Mouse (Mus musculus) forebrain, embryonic 16.5 days (tissue): ENCODE data around the gene Olfr747. TPM values are rescaled to one million over a fixed set of nuclear protein-coding genes. Genes with fewer than 3 reads are reported as not detected.
"Not testable (repeated sequence)": the region's sequence is repeated elsewhere in the genome, so short reads cannot be mapped to it uniquely, and the experiment has no call there.

Experiments used
- ATAC-seq: fragments of 200-750 bp; cut with Nextera tagmentation; 2 replicates; pipeline ENCODE4 v1.8.0; 2017; ENCODE audit warnings: mild to moderate bottlenecking, moderate library complexity
- H3K27ac ChIP-seq: fragments of 300-500 bp; sonication (generic); 2 replicates; pipeline ENCODE4 v1.5.1; 2014; ENCODE audit warnings: low read length, control low read depth
- H3K27me3 ChIP-seq: fragments of 300-500 bp; sonication (generic); replicated peaks from 2 replicates; pipeline ENCODE4 v1.6.1; 2014; ENCODE audit warnings: low read length; ENCODE audit not compliant: control insufficient read depth, insufficient read depth
- H3K36me3 ChIP-seq: fragments of 300-500 bp; sonication (generic); 2 replicates; pipeline ENCODE4 v1.6.1; 2014; ENCODE audit not compliant: control insufficient read depth, insufficient read depth
- H3K4me1 ChIP-seq: fragments of 300-500 bp; sonication (generic); replicated peaks from 2 replicates; pipeline ENCODE4 v1.6.1; 2014; ENCODE audit warnings: low read length; ENCODE audit not compliant: control insufficient read depth, insufficient read depth
- H3K4me2 ChIP-seq: fragments of 300-500 bp; sonication (generic); 2 replicates; pipeline ENCODE4 v1.6.1; 2014; ENCODE audit warnings: mild to moderate bottlenecking, low read length, control low read depth
- H3K4me3 ChIP-seq: fragments of 300-500 bp; sonication (generic); replicated peaks from 2 replicates; pipeline ENCODE4 v1.5.1; 2014; ENCODE audit warnings: mild to moderate bottlenecking, low read length, control low read depth
- H3K9ac ChIP-seq: fragments of 300-500 bp; sonication (generic); replicated peaks from 2 replicates; pipeline ENCODE4 v1.6.1; 2014; ENCODE audit warnings: low read depth, low read length, control low read depth
- H3K9me3 ChIP-seq: fragments of 300-500 bp; sonication (generic); 2 replicates; pipeline ENCODE4 v1.6.1; 2016; ENCODE audit warnings: low read length; ENCODE audit not compliant: control insufficient read depth
- WGBS: fragments of 180-500 bp; shearing (Covaris S2); extraction: QIAGEN DNeasy Blood & Tissue Kit; methylation state at CpG from one replicate; pipeline ENCODE4 v1.1.7; 2014; 5-methylcytosine and 5-hydroxymethylcytosine counted together
- polyA plus RNA-seq: library from polyadenylated mRNA; unstranded; fragments of >200 nt; fragmentation: Nextera tagmentation; extraction: Ambion mirVana; gene quantifications from 2 replicates; pipeline ENCODE4 v1.2.1, GENCODE M21; 2015

The Olfr747 gene
- not detected in 2 replicates for polyA plus RNA-seq

DNA sequence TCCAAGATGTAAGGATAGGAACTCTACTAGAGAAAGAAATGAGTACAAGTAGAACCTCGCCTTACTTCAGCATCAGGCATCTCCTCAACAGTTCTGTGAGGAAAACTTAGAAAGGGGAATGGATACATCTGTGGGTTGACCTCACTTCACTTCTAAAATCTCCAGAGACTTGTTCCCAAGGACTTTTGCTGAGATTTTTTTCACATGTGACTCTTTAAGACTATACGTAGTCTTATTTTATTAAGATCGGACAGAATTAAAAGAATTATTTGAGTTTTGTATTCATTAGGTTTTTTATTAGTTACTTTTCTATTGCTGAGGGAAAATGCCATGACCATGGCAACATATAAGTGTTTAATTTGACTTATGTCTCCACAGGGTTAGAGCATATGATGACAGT, at the start of gene Olfr747:
Gene Olfr747, minus strand, starts transcription at position 101 of the 400 bp plus-strand sequence.
- Histone ChIP-seq H3K27me3 (no peaks in the 10 kb centered on the region), H3K4me2 (no peak within 1 kb of the TSS), H3K27ac (no peak within 1 kb of the TSS), H3K9me3 (no peaks in the 10 kb centered on the region), H3K4me1 (no peaks in the 10 kb centered on the region), H3K36me3 (no peaks in the 10 kb centered on the region), H3K4me3 (no peak within 1 kb of the TSS), H3K9ac (no peak within 1 kb of the TSS)
- WGBS = 89% methylated on average over 3 of the region's 3 CpGs
- ATAC-seq = no peak

GRCm38 (mm10) chr14:50741584-50741983, 48.6 kb upstream of the Olfr747 start:
- 64% methylated on average over 2 of the region's 2 CpGs for WGBS

GRCm38 (mm10) chr14:50740334-50740733, 47.3 kb upstream of the Olfr747 start:
- Histone ChIP-seq H3K9ac (no peak overlapping the region), H3K4me3 (no peak overlapping the region), H3K4me2 (no peak overlapping the region), H3K36me3 (no peaks in the 10 kb centered on the region), H3K27ac (no peak overlapping the region), H3K4me1 (no peaks in the 10 kb centered on the region), H3K27me3 (no peaks in the 10 kb centered on the region), H3K9me3 (no peaks in the 10 kb centered on the region)
- ATAC-seq = no peak
- WGBS = 75% methylated on average over 2 of the region's 2 CpGs

More at GRCm38 (mm10) chr14:50741584-50741983, 48.6 kb upstream of the Olfr747 start:
- H3K36me3 ChIP-seq = no peaks in the 10 kb centered on the region
- no peaks in the 10 kb centered on the region for H3K9me3 ChIP-seq
- H3K4me2 ChIP-seq = no peak overlapping the region
- no peaks in the 10 kb centered on the region for H3K27me3 ChIP-seq
- no peak overlapping the region for H3K9ac ChIP-seq
- H3K27ac ChIP-seq = no peak overlapping the region
- H3K4me3 ChIP-seq = no peak overlapping the region
- ATAC-seq = no peak
- no peaks in the 10 kb centered on the region for H3K4me1 ChIP-seq

DNA sequence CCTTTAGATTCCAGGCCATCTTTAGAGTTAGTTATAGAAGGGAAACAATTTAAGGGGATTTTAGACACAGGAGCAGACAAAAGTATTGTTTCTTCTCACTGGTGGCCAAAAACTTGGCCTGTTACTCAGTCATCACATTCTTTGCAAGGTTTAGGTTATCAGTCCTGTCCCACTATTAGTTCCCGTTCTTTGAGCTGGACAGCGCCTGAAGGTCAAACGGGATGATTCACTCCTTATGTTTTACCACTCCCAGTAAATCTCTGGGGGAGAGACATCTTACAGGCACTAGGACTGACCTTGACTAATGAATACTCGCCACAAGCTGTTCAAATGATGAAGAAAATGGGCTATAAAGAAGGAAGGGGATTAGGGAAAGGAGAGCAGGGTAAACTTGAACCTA, 29.4 kb upstream of the Olfr747 start:
- not testable (repeated sequence) for H3K9ac ChIP-seq, H3K4me2 ChIP-seq, ATAC-seq, H3K27ac ChIP-seq, H3K9me3 ChIP-seq, H3K27me3 ChIP-seq, H3K4me1 ChIP-seq, H3K4me3 ChIP-seq, H3K36me3 ChIP-seq
- WGBS = 94% methylated on average over 3 of the region's 4 CpGs

DNA sequence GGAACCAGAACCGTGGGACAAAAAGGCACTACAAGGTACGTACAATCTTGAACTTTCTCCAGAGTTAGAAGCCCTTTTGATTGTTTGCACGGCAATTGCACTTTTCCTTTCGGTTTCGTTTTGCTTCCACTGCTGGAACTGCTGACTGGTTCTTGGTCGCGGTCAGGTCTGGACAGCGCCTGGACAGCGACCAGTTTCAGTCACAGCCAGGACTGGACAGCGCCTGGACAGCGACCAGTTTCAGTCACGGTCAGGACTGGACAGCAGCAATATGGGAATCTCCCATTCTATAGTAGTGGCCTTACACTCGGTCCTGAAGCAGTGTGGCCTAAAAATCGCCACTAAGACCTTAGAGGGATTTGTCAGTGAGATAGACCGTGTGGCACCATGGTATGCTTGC, 26.9 kb upstream of the Olfr747 start:
- not testable (repeated sequence) for H3K9me3 ChIP-seq, H3K27ac ChIP-seq, H3K4me1 ChIP-seq, H3K4me2 ChIP-seq, H3K27me3 ChIP-seq, H3K36me3 ChIP-seq, H3K4me3 ChIP-seq, ATAC-seq, H3K9ac ChIP-seq
- 94% methylated on average over 15 of the region's 15 CpGs for WGBS

- Histone ChIP-seq H3K27ac (no peak within 1 kb of the TSS), H3K36me3 (no peaks in the 10 kb centered on the region), H3K9me3 (no peaks in the 10 kb centered on the region), H3K4me2 (no peak within 1 kb of the TSS), H3K9ac (no peak within 1 kb of the TSS), H3K4me1 (no peaks in the 10 kb centered on the region), H3K4me3 (no peak within 1 kb of the TSS), H3K27me3 (no peaks in the 10 kb centered on the region)
- 79% methylated on average over 1 of the region's 1 CpGs for WGBS
- no peak for ATAC-seq
Observed at GRCm38 (mm10) chr14:50707073-50707472, 14.1 kb upstream of the Olfr747 start, which contains the start of gene Olfr748. TSS of gene Olfr748 (plus strand) at chr14:50707373.

DNA sequence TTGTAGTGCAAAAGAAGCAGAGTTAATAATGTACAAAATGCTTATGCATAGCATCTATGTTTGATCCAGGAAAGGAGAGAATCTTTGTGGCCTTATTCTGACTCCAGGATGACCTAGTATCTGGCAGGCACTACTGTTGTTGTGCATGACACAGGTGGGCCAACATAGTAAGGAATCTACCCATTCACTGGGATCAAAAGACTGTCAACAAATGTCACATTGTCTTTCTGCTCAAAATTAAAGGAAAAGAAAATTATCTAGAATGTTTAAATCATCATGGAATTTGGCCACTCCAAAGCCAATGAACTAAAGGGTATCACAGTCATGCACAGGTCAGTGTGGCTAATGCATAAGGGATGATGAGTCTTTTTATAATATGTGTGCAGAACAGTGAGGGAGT, 46.2 kb downstream of the Olfr747 start, which contains the start of gene Olfr746:
Gene Olfr746, plus strand, starts transcription at position 301 of the 400 bp plus-strand sequence.
- Histone ChIP-seq H3K36me3 (no peaks in the 10 kb centered on the region), H3K4me3 (no peak within 1 kb of the TSS), H3K4me2 (no peak within 1 kb of the TSS), H3K27ac (no peak within 1 kb of the TSS), H3K9ac (no peak within 1 kb of the TSS), H3K9me3 (no peaks in the 10 kb centered on the region), H3K4me1 (no peaks in the 10 kb centered on the region), H3K27me3 (no peaks in the 10 kb centered on the region)
- ATAC-seq = no peak

GRCm38 (mm10) chr14:50639088-50639487, 53.9 kb downstream of the Olfr747 start, which contains the start of gene Olfr745:
TSS of gene Olfr745 (plus strand) at chr14:50639388.
- no peak for ATAC-seq
- no peaks in the 10 kb centered on the region for H3K4me1 ChIP-seq
- 83% methylated on average over 2 of the region's 2 CpGs for WGBS
- H3K9me3 ChIP-seq = peaks cover 3% of the 10 kb centered on the region; the same call in 1 of the 2 replicates
- H3K4me3 ChIP-seq = no peak within 1 kb of the TSS
- H3K4me2 ChIP-seq = no peak within 1 kb of the TSS
- H3K27me3 ChIP-seq = no peaks in the 10 kb centered on the region
- H3K36me3 ChIP-seq = no peaks in the 10 kb centered on the region
- H3K27ac ChIP-seq = no peak within 1 kb of the TSS
- H3K9ac ChIP-seq = no peak within 1 kb of the TSS
